Mouse (Mus musculus) right cerebral cortex, adult 2 months (tissue): ENCODE results near the gene Cript.
A peak's percentile ranks its signal among the peaks of the same experiment; 100 is the strongest.

Experiments
- DNase-seq, 2 experiments: peaks; one replicate each; pipeline ENCODE4 v3.0.0; 2021 to 2022; ENCODE audit warnings: low spot score in 2 of 2

Gene Cript

DNA sequence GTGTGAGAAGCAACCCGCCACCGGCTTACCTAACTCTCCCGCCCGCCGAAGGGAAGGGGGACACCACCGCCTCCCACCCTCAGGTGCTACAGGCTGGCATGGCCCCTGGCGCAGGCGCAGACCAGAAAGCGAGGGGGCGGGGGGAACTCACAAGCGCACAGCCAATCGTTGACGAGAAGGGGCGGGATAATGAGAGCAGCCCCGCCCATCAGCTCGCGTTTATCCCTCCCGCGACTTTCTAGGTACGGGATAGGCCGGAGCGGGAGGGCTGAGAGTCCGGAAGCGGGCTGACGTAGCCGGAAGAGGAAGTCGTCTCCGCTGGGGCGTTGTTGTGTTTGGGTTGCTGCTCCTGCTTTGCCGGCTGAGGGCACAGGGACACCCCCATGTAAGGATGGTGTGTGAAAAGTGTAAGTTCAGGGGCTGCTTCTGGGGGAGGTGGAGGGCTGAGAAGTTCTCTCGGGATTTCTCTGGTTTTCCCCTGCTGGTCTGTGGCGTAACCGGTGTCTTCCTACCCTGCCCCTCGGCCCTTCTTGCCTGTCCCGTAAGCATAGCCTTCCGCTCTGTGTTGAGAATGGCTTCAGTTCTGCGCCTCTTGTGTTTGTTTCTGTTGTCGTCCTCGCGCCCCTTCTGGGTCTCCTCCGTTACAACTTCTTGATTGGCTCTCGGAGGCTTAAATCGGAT is at the start of gene Cript, which contains the start of gene Pigf:
Gene Cript (plus strand): TSS at position 282 of the 681 bp plus-strand sequence.
Gene Pigf (minus strand): TSS at position 138 of the 681 bp plus-strand sequence.
- DNase-seq: peak; percentile 97 to 99

DNA sequence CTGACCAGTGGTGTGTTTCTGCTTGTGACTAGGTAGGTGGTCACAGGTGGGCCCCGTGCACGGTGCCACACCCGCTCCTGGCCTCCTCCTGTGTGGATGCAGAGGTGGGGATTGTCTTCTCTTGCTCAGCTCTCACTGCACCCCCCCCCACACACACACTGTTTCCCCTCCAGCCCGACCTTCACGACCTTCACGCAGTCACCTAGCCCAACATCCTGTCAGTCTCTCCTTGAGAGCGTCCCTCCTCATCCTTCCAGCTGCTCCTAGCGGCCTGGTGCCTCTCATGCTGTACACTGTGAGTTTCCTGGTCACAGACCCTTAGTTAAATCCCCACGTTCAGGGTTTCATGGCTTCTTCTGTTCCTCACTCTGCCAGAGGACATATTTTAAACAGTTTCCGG is 49.0 kb upstream of the Cript start:
- DNase-seq: no peak

DNA sequence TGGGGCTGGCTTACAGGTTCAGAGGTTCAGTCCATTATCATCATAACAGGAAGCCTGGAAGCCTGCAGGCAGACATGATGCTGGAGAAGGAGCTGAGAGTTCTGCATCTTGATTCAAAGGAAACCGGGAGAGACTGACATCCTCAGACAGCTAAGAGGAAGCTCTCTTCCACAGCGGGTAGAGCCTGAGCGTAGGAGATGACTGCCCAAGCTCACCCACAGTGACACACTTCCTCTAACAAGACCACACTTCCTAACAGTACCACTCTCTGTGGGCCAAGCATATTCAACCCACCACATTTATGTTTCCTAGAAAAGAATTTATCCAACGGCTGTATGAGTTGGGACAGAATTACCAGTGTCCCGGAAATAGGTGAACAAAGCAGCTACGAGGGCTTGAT is 46.9 kb upstream of the Cript start:
- no peak for DNase-seq

DNA sequence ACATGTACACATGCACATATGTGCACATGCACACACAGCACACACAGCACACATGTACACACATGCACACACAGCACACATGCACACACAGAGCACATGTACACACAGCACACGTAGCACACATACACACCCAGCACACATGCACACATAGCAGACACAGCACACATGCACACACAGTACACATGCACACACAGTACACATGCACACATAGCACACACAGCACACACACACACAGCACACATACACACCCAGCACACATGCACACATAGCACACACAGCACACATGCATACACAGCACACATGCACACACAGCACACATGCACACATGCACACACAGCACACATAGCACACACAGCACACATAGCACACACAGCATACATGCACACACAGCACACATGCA is 44.1 kb upstream of the Cript start:
- no peak for DNase-seq

DNA sequence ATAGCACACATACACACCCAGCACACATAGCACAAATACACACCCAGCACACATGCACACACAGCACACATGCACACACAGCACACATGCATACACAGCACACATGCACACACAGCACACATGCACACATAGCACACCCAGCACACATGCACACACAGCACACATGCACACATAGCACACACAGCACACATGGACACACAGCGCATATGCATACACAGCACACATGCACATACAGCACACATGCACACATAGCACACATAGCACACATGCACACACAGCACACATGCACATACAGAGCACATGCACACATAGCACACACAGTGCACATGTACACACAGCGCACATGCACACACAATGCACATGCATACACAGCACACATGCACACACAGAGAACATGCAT is 43.6 kb upstream of the Cript start:
- DNase-seq: no peak

DNA sequence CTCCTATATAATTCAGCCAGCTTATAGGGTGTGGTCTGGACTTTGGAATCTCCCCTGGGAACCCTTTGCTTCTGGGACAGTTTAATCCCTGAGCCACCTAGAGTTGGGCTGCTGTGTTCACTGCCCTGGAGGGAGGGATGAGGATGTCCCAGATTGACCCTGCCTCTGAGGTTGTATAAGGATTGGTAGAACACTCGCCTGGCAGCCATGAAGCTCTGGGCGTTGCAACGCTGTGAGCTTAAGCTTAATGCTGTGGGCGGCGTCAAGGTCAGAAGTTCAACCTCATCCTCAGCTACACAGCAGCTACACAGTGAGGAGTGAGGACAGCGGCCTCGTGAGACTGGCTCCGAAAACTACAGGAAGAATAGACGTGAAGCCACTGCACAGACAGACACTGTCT is 42.9 kb upstream of the Cript start:
- DNase-seq: no peak

DNA sequence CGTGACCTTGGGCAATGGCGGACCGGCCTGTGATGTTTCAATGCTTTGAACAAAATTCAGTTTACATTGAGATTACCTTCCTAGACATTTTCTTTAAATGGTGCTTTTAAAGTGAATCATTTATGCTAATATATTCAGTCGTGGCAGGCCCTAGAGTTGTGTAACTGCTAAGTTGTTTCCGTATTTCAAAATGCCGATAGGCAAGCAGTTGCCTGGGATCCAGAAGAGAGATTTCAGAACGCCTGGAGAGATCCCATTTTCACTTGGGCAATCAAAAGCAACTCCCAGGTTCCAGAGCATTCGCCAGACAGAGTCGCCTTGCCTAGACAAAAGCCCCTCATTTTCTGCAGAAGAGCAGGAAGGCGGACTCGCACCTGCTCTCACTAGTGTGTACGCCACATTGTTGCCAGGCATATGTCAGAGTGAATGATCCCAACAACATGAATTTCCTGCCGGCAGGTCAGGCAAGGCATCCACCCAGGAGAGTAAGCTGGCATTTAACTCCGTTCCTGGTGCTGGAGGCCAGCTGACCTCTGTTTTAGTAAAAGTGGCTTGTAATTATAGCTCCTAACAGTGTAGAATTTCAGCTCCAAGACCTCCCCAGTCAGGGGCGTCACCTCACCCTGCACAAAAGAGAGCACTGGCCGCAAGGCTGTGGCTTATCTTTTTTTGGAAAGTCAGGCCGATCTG is 38.8 kb upstream of the Cript start:
- DNase-seq: no peak

DNA sequence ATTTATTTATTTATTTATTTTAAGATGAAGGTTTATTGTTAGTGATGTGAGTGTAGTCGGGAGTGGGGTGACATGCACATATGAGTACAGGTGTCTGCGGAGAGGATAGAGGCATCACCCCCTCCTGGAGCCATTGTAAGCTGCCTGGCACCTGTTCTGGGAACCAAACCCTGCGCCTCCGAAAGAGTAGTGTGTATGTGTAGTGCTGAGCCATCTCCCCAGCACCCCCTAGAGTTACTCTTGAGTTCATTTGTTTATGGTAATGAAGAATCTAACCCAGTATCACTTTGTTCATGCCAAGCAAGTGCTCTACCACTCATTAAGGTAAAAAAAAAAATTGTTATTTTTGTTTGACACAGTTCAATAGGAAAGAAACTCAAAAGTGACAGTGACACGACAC is 37.2 kb upstream of the Cript start:
- DNase-seq: no peak

DNA sequence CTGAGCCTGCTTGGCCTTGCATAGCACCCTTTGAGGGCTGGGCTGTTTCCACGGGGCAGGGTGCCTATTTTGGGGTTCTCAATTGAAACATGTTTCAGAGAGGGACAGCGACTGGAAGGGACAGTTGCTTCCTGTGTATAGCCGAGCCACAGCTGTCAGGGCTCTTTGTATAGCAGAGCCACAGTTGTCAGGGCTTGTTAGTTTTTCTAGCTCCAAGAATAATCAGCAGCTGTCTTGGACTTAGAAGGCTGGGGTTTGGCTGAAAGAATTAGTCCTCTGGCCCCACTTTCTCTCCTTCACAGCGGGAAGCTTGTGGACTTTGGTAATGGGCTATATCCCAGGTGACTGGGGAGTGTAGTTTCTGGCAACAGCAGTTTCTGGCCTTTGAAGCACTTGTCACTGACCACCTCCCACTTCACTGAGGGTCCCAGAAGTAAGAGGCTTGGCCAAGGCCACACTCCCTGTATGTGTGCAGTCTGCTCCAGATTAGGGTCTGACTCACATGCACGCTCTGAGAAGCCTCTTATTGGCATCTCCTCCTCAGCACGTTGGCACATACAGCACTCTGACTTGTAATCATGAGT is 36.7 kb upstream of the Cript start:
- DNase-seq: no peak

DNA sequence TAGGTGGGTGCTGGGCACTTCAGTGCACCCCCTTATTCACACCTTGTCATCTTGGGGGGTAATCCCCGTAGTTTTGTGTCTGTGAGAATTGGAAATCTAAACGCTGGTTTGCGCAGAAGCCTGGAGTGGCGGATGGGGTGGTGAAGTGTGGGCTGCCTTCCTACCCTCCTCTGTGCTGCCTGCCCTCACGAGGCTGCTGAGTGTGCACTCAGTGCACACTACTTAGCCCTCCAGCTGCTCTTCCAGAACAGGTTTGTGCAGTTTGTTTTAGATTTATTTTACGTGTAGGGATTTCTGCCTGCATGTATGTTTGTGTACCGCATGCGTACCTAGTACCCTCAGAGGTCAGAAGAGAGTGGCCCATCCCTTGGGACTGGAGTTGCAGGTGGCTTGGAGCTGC is 34.0 kb upstream of the Cript start:
- no peak for DNase-seq

DNA sequence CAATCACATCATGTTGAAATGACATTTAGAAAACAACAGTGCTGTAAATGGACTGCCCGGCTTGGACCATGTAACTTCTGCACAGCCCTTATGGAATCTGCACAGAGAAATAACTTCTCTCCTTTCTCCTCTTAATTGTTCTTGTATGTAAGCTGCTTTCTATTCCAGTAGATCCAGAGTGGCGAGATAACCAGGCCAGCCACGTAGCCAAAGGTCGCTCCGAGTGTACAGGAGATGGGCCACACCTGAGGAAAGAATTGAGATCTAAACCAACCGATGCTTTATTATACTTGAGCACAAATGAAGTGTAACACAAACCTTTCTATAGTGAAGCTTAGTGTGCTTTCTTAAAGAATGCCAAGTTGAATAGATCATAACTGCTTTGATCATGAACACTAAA is 28.0 kb upstream of the Cript start:
- no peak for DNase-seq

DNA sequence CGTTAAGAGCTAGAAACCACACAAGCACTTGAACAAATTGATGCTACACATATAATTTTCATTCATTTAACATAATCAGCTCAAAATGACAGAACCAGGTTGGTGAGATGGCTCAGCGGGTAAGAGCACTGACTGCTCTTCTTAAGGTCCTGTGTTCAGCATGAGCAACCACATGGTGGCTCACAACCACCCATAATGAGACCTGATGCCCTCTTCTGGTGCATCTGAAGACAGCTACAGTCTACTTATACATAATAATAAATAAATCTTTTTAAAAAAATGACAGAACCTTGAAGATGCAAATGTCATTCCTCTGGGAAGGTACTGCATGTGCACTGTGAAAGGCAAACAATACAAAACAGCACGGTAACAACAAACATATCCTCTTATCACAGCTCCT is 16.4 kb upstream of the Cript start:
- DNase-seq: no peak

DNA sequence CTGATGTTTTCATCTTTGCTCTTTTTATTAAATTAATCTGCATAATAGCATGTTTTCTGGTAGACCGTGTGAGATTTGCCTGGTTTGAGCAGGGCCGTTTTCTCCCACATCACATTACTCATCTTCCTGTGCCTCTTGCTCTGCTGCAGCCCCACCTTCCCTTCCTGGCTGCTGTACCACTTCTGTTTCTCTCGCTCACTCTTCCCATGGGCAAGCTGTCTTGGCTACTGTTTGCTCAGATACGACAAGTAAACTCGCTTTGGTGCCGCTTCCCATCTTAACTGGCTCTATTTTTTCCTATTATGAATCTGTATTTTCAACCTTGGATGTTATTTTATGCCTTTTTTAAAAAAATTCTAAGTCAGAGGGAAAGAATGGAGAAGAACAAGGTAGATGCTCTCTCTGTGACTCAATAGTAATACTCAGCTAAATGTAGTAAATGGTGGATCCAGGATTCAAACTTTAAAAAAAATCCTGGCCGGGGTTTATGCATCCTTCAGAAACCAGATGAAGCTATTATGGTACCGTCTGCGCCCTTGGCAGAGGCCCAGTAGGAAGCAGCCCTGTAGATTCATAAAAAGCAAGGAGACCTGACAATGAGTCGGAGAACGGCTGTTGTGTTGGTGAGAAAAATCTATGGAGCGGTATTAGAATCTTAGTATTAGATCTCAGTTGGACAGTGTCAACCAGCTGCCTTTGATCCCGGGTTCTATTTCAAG is 13.9 kb upstream of the Cript start:
- peak; percentile 76 to 78 for DNase-seq

DNA sequence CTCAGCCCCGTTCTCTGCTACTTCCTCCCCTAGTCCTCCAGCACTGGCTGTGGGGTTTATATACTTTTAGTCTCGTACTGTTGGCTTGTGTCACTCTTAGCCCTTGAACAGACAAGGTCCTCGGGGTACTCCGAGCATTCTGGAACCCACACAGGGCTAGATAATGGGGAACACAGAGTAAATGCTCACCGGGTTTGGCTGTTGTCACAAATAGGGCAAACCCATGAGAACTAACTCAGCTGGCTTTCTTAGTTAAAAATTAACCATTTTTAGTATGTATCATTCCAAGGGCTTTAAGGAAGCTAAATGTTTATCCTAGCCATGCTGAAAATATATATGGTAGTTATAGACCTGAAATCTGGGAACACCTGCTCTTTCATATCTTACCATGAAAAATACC is 5.7 kb upstream of the Cript start:
- no peak for DNase-seq

DNA sequence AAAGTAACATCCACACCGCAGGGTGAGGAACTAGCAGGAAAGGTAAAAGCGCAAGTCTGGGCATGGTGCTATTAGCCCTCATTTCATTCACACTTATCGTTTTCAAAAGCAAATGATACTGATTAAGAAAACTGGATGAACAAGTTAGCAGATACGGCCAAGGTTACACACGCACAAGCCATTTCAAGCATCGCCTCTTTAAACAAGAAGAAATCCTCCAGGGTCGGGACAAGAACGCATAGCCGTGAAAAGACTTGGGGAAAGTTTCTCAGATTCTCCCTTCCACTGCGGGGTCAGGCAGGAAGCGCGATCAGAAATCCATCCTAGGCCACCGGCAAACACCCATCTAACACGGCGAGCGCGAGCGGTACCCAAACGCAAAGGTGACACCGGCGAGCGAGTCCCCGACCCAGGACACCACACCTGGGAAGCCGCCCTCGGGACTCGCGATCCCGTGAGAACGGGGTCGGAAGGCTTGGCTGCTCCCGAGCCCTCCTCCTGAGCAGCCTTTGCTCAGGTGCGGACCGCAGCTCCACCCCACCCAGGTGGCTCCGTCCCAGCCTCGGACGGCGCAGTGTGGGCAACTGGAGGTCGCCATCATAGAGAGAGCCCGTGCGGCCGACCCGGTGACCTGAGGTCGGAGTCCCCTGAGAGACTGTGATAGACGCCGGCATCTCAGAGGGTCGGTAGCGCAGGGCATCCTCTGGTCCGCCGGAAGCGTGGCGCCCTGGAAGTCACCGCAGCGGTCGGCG is 683 bp upstream of the Cript start:
- DNase-seq: no peak

DNA sequence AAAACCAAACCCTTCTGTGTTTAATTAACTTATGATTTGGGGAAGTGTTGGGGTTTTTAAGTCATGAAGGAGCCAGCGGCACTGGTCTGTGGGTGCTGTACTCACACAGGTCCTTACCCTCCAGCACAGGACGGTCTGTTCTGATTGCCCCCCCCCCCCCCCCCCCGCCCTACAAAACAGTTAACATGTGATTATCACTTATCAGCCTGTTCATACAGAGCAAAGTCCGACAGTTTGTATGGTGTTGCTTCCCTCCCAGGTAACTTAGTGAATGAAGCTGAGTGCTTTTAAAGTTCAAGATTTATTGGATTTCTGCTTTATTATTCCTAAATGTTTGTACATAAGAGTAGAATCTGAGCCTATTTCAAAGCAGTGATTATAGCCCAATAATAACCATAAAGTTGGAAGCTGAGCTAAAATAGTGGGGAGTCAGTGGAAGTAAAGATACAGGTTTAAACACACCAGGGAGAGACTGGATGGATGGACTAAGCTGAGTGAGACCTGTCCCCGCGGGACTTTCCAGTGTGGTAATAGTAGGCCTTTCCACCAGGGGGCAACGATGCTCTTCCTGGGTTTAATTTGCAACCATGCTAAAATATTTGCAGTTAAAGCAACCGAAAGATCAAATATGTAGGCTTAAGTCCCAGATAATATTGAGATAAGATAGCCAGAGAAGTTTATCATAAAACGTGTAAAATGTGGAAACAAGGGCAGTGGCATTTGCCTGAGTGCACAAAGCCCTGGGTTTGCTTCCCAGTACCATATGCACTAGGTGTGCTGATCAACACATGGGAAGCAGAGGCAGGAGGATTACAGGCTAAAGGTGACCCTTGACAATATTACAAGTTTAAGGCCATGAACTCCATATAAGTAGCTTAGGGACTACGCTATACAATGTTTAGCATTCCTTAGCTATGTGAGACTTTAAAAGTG is 11.1 kb downstream of the Cript start:
- DNase-seq: peak in 1 of 2 experiments; percentile 31

DNA sequence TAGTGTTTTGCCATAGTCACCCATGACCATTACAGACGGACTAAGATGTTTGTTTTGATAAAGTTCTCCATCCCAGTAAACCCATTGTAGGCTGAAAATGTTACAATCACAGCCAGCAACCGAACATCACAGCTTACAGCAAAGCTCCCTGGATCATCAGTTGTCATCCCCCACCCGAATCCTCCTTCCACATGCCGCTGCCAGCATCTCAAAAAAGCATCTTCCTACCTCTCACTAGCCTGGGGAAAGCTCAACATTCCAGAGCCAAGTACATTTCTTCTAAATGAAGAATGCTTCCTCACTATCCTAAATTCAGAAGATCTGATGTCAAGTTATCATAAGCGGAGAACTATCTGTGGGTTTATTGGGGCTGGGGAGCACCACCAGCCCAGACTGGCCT is 13.1 kb downstream of the Cript start:
- DNase-seq: peak in 1 of 2 experiments; percentile 52

DNA sequence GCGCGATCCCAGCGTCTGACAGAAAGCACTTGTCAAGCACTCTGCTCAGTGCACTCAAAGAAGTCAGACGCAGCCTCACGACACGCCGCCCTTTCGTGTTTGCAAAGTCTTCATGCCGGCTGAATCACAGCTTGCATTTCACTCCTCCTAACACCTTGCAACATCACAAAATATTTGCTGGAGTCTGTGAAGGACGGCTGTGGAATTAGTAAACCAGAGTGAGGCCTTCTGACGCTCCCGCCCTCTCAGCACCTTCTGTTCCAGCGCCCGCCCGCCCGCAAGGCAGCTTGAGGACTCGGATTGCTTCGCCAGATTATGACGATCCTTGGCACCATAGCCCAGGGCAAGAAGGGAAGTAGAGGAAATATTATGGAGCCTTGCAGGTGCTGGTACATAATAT is 16.4 kb downstream of the Cript start:
- DNase-seq: peak; percentile 67 to 71

DNA sequence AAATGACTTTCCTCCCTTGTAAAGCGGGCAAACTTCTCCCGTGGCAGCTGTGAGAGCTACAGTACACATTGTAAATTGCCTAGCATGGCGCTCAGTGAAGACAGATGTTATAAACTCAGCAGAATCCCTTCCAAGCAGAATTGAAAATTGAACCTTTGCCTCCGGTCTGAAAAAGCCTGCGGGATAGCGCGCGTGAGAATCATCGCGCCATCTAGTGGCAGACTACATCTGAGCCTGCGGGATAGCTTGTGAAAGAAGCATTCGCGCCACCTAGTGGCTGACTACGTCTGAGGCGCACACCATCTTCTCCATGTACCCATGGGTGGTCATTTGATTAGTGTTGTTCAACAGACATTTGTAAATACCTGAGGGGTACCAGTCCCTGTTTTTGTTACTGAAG is 19.0 kb downstream of the Cript start:
- DNase-seq: peak; percentile 93 to 96

DNA sequence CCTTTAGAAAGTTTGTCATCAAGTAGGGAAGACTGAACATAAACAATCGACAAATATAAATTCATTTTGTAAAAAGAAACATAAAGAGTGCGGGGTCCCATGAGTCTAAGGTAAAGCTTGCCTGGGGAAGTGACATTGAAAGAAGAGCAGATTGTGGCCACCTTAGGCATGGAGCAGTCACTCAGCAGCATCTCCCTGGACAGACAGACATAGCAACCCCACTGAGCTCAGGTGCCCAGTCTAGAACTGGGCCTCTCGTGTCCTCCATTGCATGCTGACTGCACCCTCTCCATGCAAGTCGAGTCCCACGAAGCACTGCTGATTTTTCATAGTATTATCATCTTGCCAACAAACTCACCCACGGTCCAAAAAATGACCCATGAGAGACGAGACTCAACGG is 19.4 kb downstream of the Cript start:
- no peak for DNase-seq

DNA sequence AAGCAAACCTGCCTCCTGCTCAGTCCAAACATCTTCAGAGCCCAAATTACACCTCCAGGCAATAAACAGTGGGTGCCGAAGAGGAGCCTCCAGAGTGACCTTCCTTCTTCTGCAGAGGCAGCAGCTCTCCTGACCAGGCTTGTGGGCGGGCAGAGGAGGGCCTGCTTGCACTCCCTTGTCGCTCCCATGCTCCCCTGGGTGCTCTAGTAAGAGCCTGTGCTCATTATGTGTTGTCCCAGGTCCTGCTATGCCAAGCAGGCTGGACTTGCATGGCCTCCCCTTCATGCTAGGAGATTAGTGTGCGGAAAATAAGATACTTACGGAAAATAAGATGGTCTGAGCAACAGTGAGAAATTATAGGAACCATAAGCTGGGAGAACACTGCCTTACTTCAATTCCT is 24.3 kb downstream of the Cript start:
- DNase-seq: no peak
